In genomic region chr1:138136373-138136779, GRCm38 (mm10) we compare ENCODE assay signal across 8 mouse cellular contexts. TPM values are rescaled to one million over a fixed set of nuclear protein-coding genes. Genes with fewer than 3 reads are reported as not detected.
A peak's percentile ranks its signal among the peaks of the same experiment; 100 is the strongest.
DNase-seq lines count a peak whose midpoint lies in the region; ATAC-seq and TF ChIP-seq lines count a peak whose summit lies in the region.

No protein-coding gene starts in this region.

- TF ChIP-seq CTCF in kidney, postnatal 0 days (IDR thresholded peaks at IDR 0.05; ENCODE audit: low read depth): no peak

- peaks cover 5% of the 10 kb centered on the region; the same call in 1 of the 2 replicates for H3K4me1 ChIP-seq in embryonic facial prominence, embryonic 13.5 days
- 0 out of 2 replicates have a peak, but pooled peaks cover 5% of the 10 kb centered on the region for H3K4me1 ChIP-seq in heart, embryonic 13.5 days
- no peaks in the 10 kb centered on the region for H3K4me1 ChIP-seq in kidney, postnatal 0 days (replicated peaks; ENCODE audit: insufficient read depth, low read length)
- peaks cover 7% of the 10 kb centered on the region; the same call in 1 of the 2 replicates for H3K4me1 ChIP-seq in limb, embryonic 15.5 days
- H3K4me1 ChIP-seq in midbrain, embryonic 14.5 days (ENCODE audit: control insufficient read depth, insufficient read depth, low read length): peaks cover 5% of the 10 kb centered on the region; the same call in 1 of the 2 replicates

- peak; percentile 9 to 16 for DNase-seq in cerebellum, postnatal 25 days
- DNase-seq in cerebellum, adult 9-10 months: no peak
- DNase-seq in kidney, postnatal 0 days (ENCODE audit: low spot score): peak; percentile 42
- peak; percentile 86 for DNase-seq in midbrain, embryonic 14.5 days
- peak; percentile 56 to 74 for DNase-seq in spleen, adult 18-20 months

- H3K4me2 ChIP-seq in embryonic facial prominence, embryonic 13.5 days: peak overlapping the region; percentile 55
- peak overlapping the region; percentile 62 for H3K4me2 ChIP-seq in heart, embryonic 13.5 days
- peak overlapping the region; percentile 50 for H3K4me2 ChIP-seq in kidney, postnatal 0 days (ENCODE audit: low read length)
- peak overlapping the region; percentile 40 for H3K4me2 ChIP-seq in limb, embryonic 15.5 days
- H3K4me2 ChIP-seq in midbrain, embryonic 14.5 days (ENCODE audit: low read length): peak overlapping the region; percentile 64

- peak overlapping the region; percentile 61 for H3K9ac ChIP-seq in embryonic facial prominence, embryonic 13.5 days
- H3K9ac ChIP-seq in heart, embryonic 13.5 days: 0 out of 2 replicates have a peak overlapping the region, but pooled peaks have one; percentile 37
- no peak overlapping the region for H3K9ac ChIP-seq in kidney, postnatal 0 days (ENCODE audit: low read depth, low read length)
- no peak overlapping the region for H3K9ac ChIP-seq in limb, embryonic 15.5 days
- H3K9ac ChIP-seq in midbrain, embryonic 14.5 days (replicated peaks; ENCODE audit: low read length): peak overlapping the region; percentile 32; the same call in 1 of the 2 replicates

- no peaks in the 10 kb centered on the region for H3K36me3 ChIP-seq in embryonic facial prominence, embryonic 13.5 days
- no peaks in the 10 kb centered on the region for H3K36me3 ChIP-seq in heart, embryonic 13.5 days
- no peaks in the 10 kb centered on the region for H3K36me3 ChIP-seq in kidney, postnatal 0 days (ENCODE audit: insufficient read depth, low read length)
- no peaks in the 10 kb centered on the region for H3K36me3 ChIP-seq in limb, embryonic 15.5 days
- no peaks in the 10 kb centered on the region for H3K36me3 ChIP-seq in midbrain, embryonic 14.5 days (ENCODE audit: control insufficient read depth, insufficient read depth, low read length)

- no peaks in the 10 kb centered on the region for H3K27me3 ChIP-seq in embryonic facial prominence, embryonic 13.5 days
- H3K27me3 ChIP-seq in heart, embryonic 13.5 days (replicated peaks): no peaks in the 10 kb centered on the region
- no peaks in the 10 kb centered on the region for H3K27me3 ChIP-seq in kidney, postnatal 0 days (ENCODE audit: insufficient read depth, low read length)
- H3K27me3 ChIP-seq in limb, embryonic 15.5 days: no peaks in the 10 kb centered on the region
- H3K27me3 ChIP-seq in midbrain, embryonic 14.5 days (ENCODE audit: control insufficient read depth, insufficient read depth, low read length): no peaks in the 10 kb centered on the region

- 29% methylated on average over 17 of the region's 17 CpGs for WGBS in embryonic facial prominence, embryonic 13.5 days
- WGBS in heart, embryonic 13.5 days: 42% methylated on average over 17 of the region's 17 CpGs
- 37% methylated on average over 17 of the region's 17 CpGs for WGBS in kidney, postnatal 0 days
- 30% methylated on average over 17 of the region's 17 CpGs for WGBS in limb, embryonic 15.5 days
- WGBS in midbrain, embryonic 14.5 days: 9% methylated on average over 17 of the region's 17 CpGs

- ATAC-seq in embryonic facial prominence, embryonic 13.5 days (ENCODE audit: insufficient number of reproducible peaks, insufficient read depth, low FRiP score, low TSS enrichment, low read depth): peak; percentile 72; the same call in 1 of the 2 replicates
- no peak for ATAC-seq in heart, embryonic 13.5 days (ENCODE audit: extremely low read depth, insufficient number of reproducible peaks, low FRiP score, low TSS enrichment)
- ATAC-seq in kidney, postnatal 0 days (replicated peaks; ENCODE audit: low FRiP score, low read depth): no peak
- peak; percentile 14; the same call in 1 of the 2 replicates for ATAC-seq in limb, embryonic 15.5 days (ENCODE audit: insufficient number of reproducible peaks, low FRiP score, low TSS enrichment, low read depth)
- peak; percentile 83 for ATAC-seq in midbrain, embryonic 14.5 days (ENCODE audit: low FRiP score, low TSS enrichment)

- no peaks in the 10 kb centered on the region for H3K9me3 ChIP-seq in embryonic facial prominence, embryonic 13.5 days
- H3K9me3 ChIP-seq in heart, embryonic 13.5 days: no peaks in the 10 kb centered on the region
- no peaks in the 10 kb centered on the region for H3K9me3 ChIP-seq in kidney, postnatal 0 days (replicated peaks; ENCODE audit: low read length)
- H3K9me3 ChIP-seq in limb, embryonic 15.5 days: no peaks in the 10 kb centered on the region
- no peaks in the 10 kb centered on the region for H3K9me3 ChIP-seq in midbrain, embryonic 14.5 days (ENCODE audit: control insufficient read depth, low read length)

- H3K4me3 ChIP-seq in embryonic facial prominence, embryonic 13.5 days: peak overlapping the region; percentile 27
- H3K4me3 ChIP-seq in heart, embryonic 13.5 days: peak overlapping the region; percentile 32
- H3K4me3 ChIP-seq in kidney, postnatal 0 days (replicated peaks; ENCODE audit: low read depth, low read length): no peak overlapping the region
- peak overlapping the region; percentile 29 for H3K4me3 ChIP-seq in limb, embryonic 15.5 days
- peak overlapping the region; percentile 29 for H3K4me3 ChIP-seq in midbrain, embryonic 14.5 days (replicated peaks; ENCODE audit: low read depth, low read length)

- H3K27ac ChIP-seq in embryonic facial prominence, embryonic 13.5 days: peak overlapping the region; percentile 52; the same call in 1 of the 2 replicates
- no peak overlapping the region for H3K27ac ChIP-seq in heart, embryonic 13.5 days (replicated peaks)
- no peak overlapping the region for H3K27ac ChIP-seq in kidney, postnatal 0 days
- H3K27ac ChIP-seq in limb, embryonic 15.5 days: 0 out of 2 replicates have a peak overlapping the region, but pooled peaks have one; percentile 2
- H3K27ac ChIP-seq in midbrain, embryonic 14.5 days (replicated peaks; ENCODE audit: low read depth, low read length): peak overlapping the region; percentile 77

RNA-seq across cellular contexts. Expression of gene Ptprc, which starts 39.1 kb away (rescaled TPM):
- polyA plus RNA-seq in embryonic facial prominence, embryonic 13.5 days (2015; fragmentation: Nextera tagmentation; extraction: Ambion mirVana): 1.9 and 2.1 TPM in 2 replicates
- polyA plus RNA-seq in heart, embryonic 13.5 days (2015; fragmentation: Nextera tagmentation; extraction: Ambion mirVana): 1.2 and 1.4 TPM in 2 replicates
- polyA plus RNA-seq in kidney, postnatal 0 days (2015; fragmentation: Nextera tagmentation; extraction: Ambion mirVana): 5.5 and 6.1 TPM in 2 replicates
- 3.7 and 4.6 TPM in 2 replicates for polyA plus RNA-seq in limb, embryonic 15.5 days (2015; fragmentation: Nextera tagmentation; extraction: Ambion mirVana)
- polyA plus RNA-seq in midbrain, embryonic 14.5 days (2014; fragmentation: Nextera tagmentation; extraction: Ambion mirVana): 0.59 and 2.4 TPM in 2 replicates

Comparison
In these comparisons a context has a peak if more than half of its experiments do, and no peak if none do; other contexts are left out.
1. ATAC-seq: peak in embryonic facial prominence, embryonic 13.5 days (single experiment), limb, embryonic 15.5 days (single experiment) and midbrain, embryonic 14.5 days (single experiment); none in heart, embryonic 13.5 days (single experiment) and kidney, postnatal 0 days (single experiment).
2. H3K27ac ChIP-seq: peak in embryonic facial prominence, embryonic 13.5 days (single experiment), limb, embryonic 15.5 days (single experiment) and midbrain, embryonic 14.5 days (single experiment); none in heart, embryonic 13.5 days (single experiment) and kidney, postnatal 0 days (single experiment).
3. H3K9ac ChIP-seq: peak in embryonic facial prominence, embryonic 13.5 days (single experiment), heart, embryonic 13.5 days (single experiment) and midbrain, embryonic 14.5 days (single experiment); none in kidney, postnatal 0 days (single experiment) and limb, embryonic 15.5 days (single experiment).
4. Peak in every context shown above with its lines, with median percentiles within 50 percentile points of each other: H3K4me2 ChIP-seq.